20 mouse cellular contexts compared by ENCODE assay signal in genomic region chr5:43692489-43692888, GRCm38 (mm10). TPM values are rescaled to one million over a fixed set of nuclear protein-coding genes. Genes with fewer than 3 reads are reported as not detected.
DNase-seq lines count a peak whose midpoint lies in the region; ATAC-seq lines count a peak whose summit lies in the region.
"Had no signal": no experiment of that assay in that cellular context is flagged by ENCODE, and none has a peak within 500 bp of the region (broad histone marks: within the 10 kb centered on the region; RNA-seq: fewer than 3 reads in every experiment).

No protein-coding gene starts in this region.

- DNase-seq in embryonic facial prominence, embryonic 10.5 days (ENCODE audit: low spot score) = no peak
- DNase-seq in urinary bladder, postnatal 25 days (ENCODE audit: low spot score) = peak; percentile 4
- DNase-seq in urinary bladder, postnatal 4 days (ENCODE audit: low spot score in 2 of 2) = no peak
- peak; percentile 22 for DNase-seq in brain, adult 2 months (ENCODE audit: low read depth, low spot score)
- no peak for DNase-seq in spleen, adult 18-20 months
- no peak for DNase-seq in kidney, postnatal 4 days
- DNase-seq: adrenal gland, postnatal 36 days; cerebellum, adult 18-20 months; cerebellum, postnatal 25 days; embryo, embryonic 11 days; gastrocnemius, postnatal 25 days; kidney, adult 8-10 months; kidney, postnatal 36 days; thymus, postnatal 25 days had no signal

- 50% methylated on average over 4 of the region's 4 CpGs for WGBS in embryonic facial prominence, embryonic 15.5 days
- 74% methylated on average over 4 of the region's 4 CpGs for WGBS in embryonic facial prominence, embryonic 10.5 days

- H3K27me3 ChIP-seq in embryonic facial prominence, embryonic 15.5 days = no peaks in the 10 kb centered on the region
- no peaks in the 10 kb centered on the region for H3K27me3 ChIP-seq in embryonic facial prominence, embryonic 10.5 days (replicated peaks; ENCODE audit: low read depth, poor library complexity, severe bottlenecking)
- H3K27me3 ChIP-seq: CH12.LX; forebrain, embryonic 13.5 days; limb, embryonic 12.5 days; midbrain, embryonic 13.5 days had no signal

- no peak overlapping the region for H3K4me3 ChIP-seq in embryonic facial prominence, embryonic 15.5 days (replicated peaks)
- H3K4me3 ChIP-seq in embryonic facial prominence, embryonic 10.5 days = no peak overlapping the region
- H3K4me3 ChIP-seq: forebrain, embryonic 13.5 days; limb, embryonic 12.5 days; midbrain, embryonic 13.5 days had no signal

- ATAC-seq in embryonic facial prominence, embryonic 15.5 days (ENCODE audit: insufficient number of reproducible peaks, low FRiP score, low TSS enrichment, low read depth) = peak; percentile 43; the same call in 1 of the 2 replicates
- ATAC-seq: forebrain, embryonic 13.5 days; midbrain, embryonic 13.5 days had no signal

- H3K27ac ChIP-seq in embryonic facial prominence, embryonic 15.5 days (replicated peaks) = no peak overlapping the region
- no peak overlapping the region for H3K27ac ChIP-seq in embryonic facial prominence, embryonic 10.5 days (replicated peaks)
- H3K27ac ChIP-seq: forebrain, embryonic 13.5 days; limb, embryonic 12.5 days; liver, embryonic 14.5 days; midbrain, embryonic 13.5 days had no signal

- no peaks in the 10 kb centered on the region for H3K9me3 ChIP-seq in embryonic facial prominence, embryonic 15.5 days (replicated peaks)
- H3K9me3 ChIP-seq in embryonic facial prominence, embryonic 10.5 days = no peaks in the 10 kb centered on the region
- H3K9me3 ChIP-seq: forebrain, embryonic 13.5 days; limb, embryonic 12.5 days; midbrain, embryonic 13.5 days had no signal

- no peak overlapping the region for H3K4me2 ChIP-seq in embryonic facial prominence, embryonic 15.5 days (replicated peaks)
- H3K4me2 ChIP-seq: forebrain, embryonic 13.5 days; limb, embryonic 12.5 days; midbrain, embryonic 13.5 days had no signal

- H3K4me1 ChIP-seq in embryonic facial prominence, embryonic 15.5 days = no peaks in the 10 kb centered on the region
- no peaks in the 10 kb centered on the region for H3K4me1 ChIP-seq in embryonic facial prominence, embryonic 10.5 days
- H3K4me1 ChIP-seq: forebrain, embryonic 13.5 days; limb, embryonic 12.5 days; midbrain, embryonic 13.5 days had no signal

- H3K36me3 ChIP-seq in embryonic facial prominence, embryonic 15.5 days = peaks cover 62% of the 10 kb centered on the region
- peaks cover 87% of the 10 kb centered on the region for H3K36me3 ChIP-seq in embryonic facial prominence, embryonic 10.5 days (replicated peaks)

- H3K9ac ChIP-seq in embryonic facial prominence, embryonic 15.5 days = no peak overlapping the region
- H3K9ac ChIP-seq: forebrain, embryonic 13.5 days; limb, embryonic 12.5 days; liver, embryonic 14.5 days; midbrain, embryonic 13.5 days had no signal

RNA-seq across cellular contexts. Expression of gene Cc2d2a, which starts 30.3 kb away (rescaled TPM):
- 10.0 and 12.8 TPM in 2 replicates for polyA plus RNA-seq in embryonic facial prominence, embryonic 15.5 days (2015; fragmentation: Nextera tagmentation; extraction: Ambion mirVana)
- 8.4 and 9.1 TPM in 2 replicates for polyA plus RNA-seq in embryonic facial prominence, embryonic 10.5 days (2016; fragmentation: Nextera tagmentation; extraction: Ambion mirVana)

Comparison
In these comparisons a context has a peak if more than half of its experiments do, and no peak if none do; other contexts are left out.
1. DNase-seq: peak in urinary bladder, postnatal 25 days (single experiment) and brain, adult 2 months (single experiment); none in embryonic facial prominence, embryonic 10.5 days (single experiment), urinary bladder, postnatal 4 days (0 of 2), spleen, adult 18-20 months (0 of 2) and kidney, postnatal 4 days (0 of 2).